8 mouse cellular contexts compared by ENCODE assay signal in genomic region chr4:119142230-119142871, GRCm38 (mm10). TPM values are rescaled to one million over a fixed set of nuclear protein-coding genes. Genes with fewer than 3 reads are reported as not detected.
DNase-seq lines count a peak whose midpoint lies in the region; ATAC-seq lines count a peak whose summit lies in the region.

No protein-coding gene starts in this region.

- no peaks in the 10 kb centered on the region for H3K9me3 ChIP-seq in hindbrain, embryonic 15.5 days
- peaks cover 4% of the 10 kb centered on the region; the same call in 1 of the 2 replicates for H3K9me3 ChIP-seq in limb, embryonic 13.5 days
- H3K9me3 ChIP-seq in midbrain, embryonic 12.5 days: no peaks in the 10 kb centered on the region

- peaks cover 14% of the 10 kb centered on the region for H3K4me1 ChIP-seq in hindbrain, embryonic 15.5 days (replicated peaks)
- H3K4me1 ChIP-seq in limb, embryonic 13.5 days: peaks cover 9% of the 10 kb centered on the region; the same call in 1 of the 2 replicates
- peaks cover 16% of the 10 kb centered on the region for H3K4me1 ChIP-seq in midbrain, embryonic 12.5 days

- WGBS in hindbrain, embryonic 15.5 days: 27% methylated on average over 24 of the region's 24 CpGs
- 25% methylated on average over 24 of the region's 24 CpGs for WGBS in limb, embryonic 13.5 days
- 34% methylated on average over 24 of the region's 24 CpGs for WGBS in midbrain, embryonic 12.5 days

- peak overlapping the region; percentile 17; the same call in 1 of the 2 replicates for H3K9ac ChIP-seq in hindbrain, embryonic 15.5 days
- peak overlapping the region; percentile 43; the same call in 1 of the 2 replicates for H3K9ac ChIP-seq in limb, embryonic 13.5 days
- H3K9ac ChIP-seq in midbrain, embryonic 12.5 days (replicated peaks): no peak overlapping the region

- no peaks in the 10 kb centered on the region for H3K36me3 ChIP-seq in hindbrain, embryonic 15.5 days
- peaks cover 7% of the 10 kb centered on the region for H3K36me3 ChIP-seq in limb, embryonic 13.5 days
- no peaks in the 10 kb centered on the region for H3K36me3 ChIP-seq in midbrain, embryonic 12.5 days

- DNase-seq in ovary, postnatal 36 days (ENCODE audit: low spot score): peak; percentile 54
- DNase-seq in ovary, postnatal 10 days (ENCODE audit: low spot score): no peak
- DNase-seq in adrenal gland, postnatal 14 days: peak; percentile 84
- DNase-seq in thymus, postnatal 36 days: peak; percentile 38 to 47

- peak overlapping the region; percentile 74 for H3K27ac ChIP-seq in hindbrain, embryonic 15.5 days (replicated peaks)
- H3K27ac ChIP-seq in limb, embryonic 13.5 days: no peak overlapping the region; the same call in 1 of the 2 replicates
- H3K27ac ChIP-seq in midbrain, embryonic 12.5 days (replicated peaks): no peak overlapping the region

- H3K4me3 ChIP-seq in hindbrain, embryonic 15.5 days: peak overlapping the region; percentile 30
- H3K4me3 ChIP-seq in limb, embryonic 13.5 days: peak overlapping the region; percentile 29
- H3K4me3 ChIP-seq in midbrain, embryonic 12.5 days: peak overlapping the region; percentile 12; the same call in 1 of the 2 replicates

- H3K27me3 ChIP-seq in hindbrain, embryonic 15.5 days: no peaks in the 10 kb centered on the region
- no peaks in the 10 kb centered on the region for H3K27me3 ChIP-seq in limb, embryonic 13.5 days
- H3K27me3 ChIP-seq in midbrain, embryonic 12.5 days: no peaks in the 10 kb centered on the region

- ATAC-seq in erythroid progenitor cell, adult 5-6 weeks (replicated peaks; ENCODE audit: low FRiP score, poor library complexity, severe bottlenecking): peak; percentile 30; the same call in 1 of the 2 replicates
- ATAC-seq in hindbrain, embryonic 15.5 days (ENCODE audit: low FRiP score, low read depth): peak; percentile 76
- ATAC-seq in limb, embryonic 13.5 days (ENCODE audit: low FRiP score, low read depth): peak; percentile 79; the same call in 1 of the 2 replicates
- ATAC-seq in midbrain, embryonic 12.5 days (ENCODE audit: low FRiP score, low read depth): peak; percentile 70

- peak overlapping the region; percentile 57 for H3K4me2 ChIP-seq in hindbrain, embryonic 15.5 days
- peak overlapping the region; percentile 55 for H3K4me2 ChIP-seq in limb, embryonic 13.5 days (replicated peaks)
- H3K4me2 ChIP-seq in midbrain, embryonic 12.5 days (replicated peaks): peak overlapping the region; percentile 44

RNA-seq across cellular contexts. Expression of gene Zfp691, which starts 31.6 kb away (rescaled TPM):
- total RNA-seq in adrenal gland, postnatal 14 days (2021): 20.5 and 21.6 TPM in 2 replicates
- total RNA-seq in erythroid progenitor cell, adult 5-6 weeks (2015; ENCODE audit: low replicate concordance): 2.2 and 4.6 TPM in 2 replicates
- total RNA-seq in erythroid progenitor cell, adult 5-6 weeks (2017; ENCODE audit: low replicate concordance): 2.2 and 8.5 TPM in 2 replicates
- 4.0 and 5.4 TPM in 2 replicates for polyA plus RNA-seq in hindbrain, embryonic 15.5 days (2015; fragmentation: Nextera tagmentation; extraction: Ambion mirVana)
- 8.6 and 9.5 TPM in 2 replicates for polyA plus RNA-seq in limb, embryonic 13.5 days (2015; fragmentation: Nextera tagmentation; extraction: Ambion mirVana)
- 7.7 and 12.0 TPM in 2 replicates for polyA plus RNA-seq in midbrain, embryonic 12.5 days (2016; fragmentation: Nextera tagmentation; extraction: Ambion mirVana)

RNA-seq across cellular contexts. Expression of gene Slc2a1, which starts 33.8 kb away (rescaled TPM):
- total RNA-seq in adrenal gland, postnatal 14 days (2021): 15.9 and 19.6 TPM in 2 replicates
- 1.1 and 5.4 TPM in 2 replicates for total RNA-seq in erythroid progenitor cell, adult 5-6 weeks (2015; ENCODE audit: low replicate concordance)
- total RNA-seq in erythroid progenitor cell, adult 5-6 weeks (2017; ENCODE audit: low replicate concordance): 1.0 TPM in 1 of 2 replicates, not detected in the other
- 89.6 and 90.3 TPM in 2 replicates for polyA plus RNA-seq in hindbrain, embryonic 15.5 days (2015; fragmentation: Nextera tagmentation; extraction: Ambion mirVana)
- polyA plus RNA-seq in limb, embryonic 13.5 days (2015; fragmentation: Nextera tagmentation; extraction: Ambion mirVana): 101 and 112 TPM in 2 replicates
- 116 TPM in 2 replicates for polyA plus RNA-seq in midbrain, embryonic 12.5 days (2016; fragmentation: Nextera tagmentation; extraction: Ambion mirVana)

RNA-seq across cellular contexts. Expression of gene Ermap, which starts 47.5 kb away (rescaled TPM):
- 2.3 and 8.8 TPM in 2 replicates for total RNA-seq in adrenal gland, postnatal 14 days (2021)
- total RNA-seq in erythroid progenitor cell, adult 5-6 weeks (2015; ENCODE audit: low replicate concordance): 1,144 and 1,272 TPM in 2 replicates
- total RNA-seq in erythroid progenitor cell, adult 5-6 weeks (2017; ENCODE audit: low replicate concordance): 1,113 and 1,126 TPM in 2 replicates
- 0.41 and 0.91 TPM in 2 replicates for polyA plus RNA-seq in hindbrain, embryonic 15.5 days (2015; fragmentation: Nextera tagmentation; extraction: Ambion mirVana)
- 1.5 and 3.6 TPM in 2 replicates for polyA plus RNA-seq in limb, embryonic 13.5 days (2015; fragmentation: Nextera tagmentation; extraction: Ambion mirVana)
- polyA plus RNA-seq in midbrain, embryonic 12.5 days (2016; fragmentation: Nextera tagmentation; extraction: Ambion mirVana): 5.7 and 6.4 TPM in 2 replicates

RNA-seq across cellular contexts. Expression of gene Svbp, which starts 52.8 kb away (rescaled TPM):
- total RNA-seq in adrenal gland, postnatal 14 days (2021): 19.0 and 22.5 TPM in 2 replicates
- total RNA-seq in erythroid progenitor cell, adult 5-6 weeks (2015; ENCODE audit: low replicate concordance): 110 and 114 TPM in 2 replicates
- total RNA-seq in erythroid progenitor cell, adult 5-6 weeks (2017; ENCODE audit: low replicate concordance): 171 and 238 TPM in 2 replicates
- polyA plus RNA-seq in hindbrain, embryonic 15.5 days (2015; fragmentation: Nextera tagmentation; extraction: Ambion mirVana): 221 and 231 TPM in 2 replicates
- polyA plus RNA-seq in limb, embryonic 13.5 days (2015; fragmentation: Nextera tagmentation; extraction: Ambion mirVana): 223 and 237 TPM in 2 replicates
- 168 and 190 TPM in 2 replicates for polyA plus RNA-seq in midbrain, embryonic 12.5 days (2016; fragmentation: Nextera tagmentation; extraction: Ambion mirVana)
